Mouse (Mus musculus) lung, adult 2 months (tissue): ENCODE measurements around the gene Adgrg6.

Source experiments
- CTCF ChIP-seq: fragments of 200-500 bp; IDR thresholded peaks from 2 replicates; pipeline ENCODE4 v1.5.1; 2011; ENCODE audit warnings: mild to moderate bottlenecking, low read length, control low read depth; ENCODE audit not compliant: insufficient read depth
- POLR2A ChIP-seq: fragments of 200-500 bp; IDR thresholded peaks from 2 replicates; pipeline ENCODE4 v1.6.1; 2011; ENCODE audit warnings: low read depth, mild to moderate bottlenecking, control low read depth, low read length, borderline replicate concordance; ENCODE audit errors: extremely low read depth

- TF ChIP-seq CTCF (no peak), POLR2A (no peak)
These were observed 93.6 kb downstream of the Adgrg6 start for GRCm38 (mm10) chr10:14451811-14452210.
